ENCODE assay signal across 8 mouse cellular contexts in the genomic region with DNA sequence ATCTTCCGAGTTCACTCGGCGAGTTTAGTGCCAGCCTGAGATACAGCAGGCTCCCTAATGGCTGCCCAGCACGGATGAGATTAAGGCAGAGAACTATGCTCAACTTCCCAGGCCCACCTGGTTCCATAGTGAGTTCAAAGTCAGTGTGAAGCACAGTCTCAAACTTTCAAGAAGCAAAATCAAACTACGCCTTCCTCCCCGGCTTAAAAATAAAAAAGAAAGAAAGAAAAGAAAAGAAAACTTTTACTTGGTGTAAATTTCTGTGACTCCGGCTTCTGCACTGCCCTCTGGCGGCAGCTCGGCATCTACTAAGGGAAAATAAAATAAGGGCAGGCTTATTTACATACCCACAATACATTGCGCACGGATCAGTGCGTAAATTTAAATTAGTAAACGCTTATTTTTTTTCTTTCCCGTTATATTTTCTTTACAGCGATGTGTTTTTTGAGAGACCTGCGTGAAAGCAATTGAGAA. TPM values are rescaled to one million over a fixed set of nuclear protein-coding genes. Genes with fewer than 3 reads are reported as not detected.
DNase-seq lines count a peak whose midpoint lies in the region; ATAC-seq and TF ChIP-seq lines count a peak whose summit lies in the region.

No protein-coding gene starts in this region.

- 0 out of 2 replicates have a peak, but pooled peaks cover 2% of the 10 kb centered on the region for H3K9me3 ChIP-seq in intestine, embryonic 14.5 days (ENCODE audit: control insufficient read depth, low read length)

- no peaks in the 10 kb centered on the region for H3K36me3 ChIP-seq in intestine, embryonic 14.5 days (ENCODE audit: control insufficient read depth, insufficient read depth, low read length)

- no peak overlapping the region for H3K27ac ChIP-seq in cortical plate, adult 2 months (ENCODE audit: insufficient read depth, low read length)
- peak overlapping the region; percentile 76 for H3K27ac ChIP-seq in intestine, embryonic 14.5 days (ENCODE audit: low read depth)

- peak; percentile 78 for ATAC-seq in intestine, embryonic 14.5 days (replicated peaks; ENCODE audit: low FRiP score, low TSS enrichment, low read depth)
- peak; percentile 46; the same call in 1 of the 2 replicates for ATAC-seq in megakaryocyte-erythroid progenitor cell, adult 5-6 weeks (replicated peaks; ENCODE audit: low FRiP score, low TSS enrichment, poor library complexity, severe bottlenecking)

- peak; percentile 80 to 96 for DNase-seq in adrenal gland, adult (ENCODE audit: inconsistent age in 2 of 2, low spot score in 1 of 2)
- DNase-seq in gastrocnemius, postnatal 14 days = peak; percentile 84
- peak; percentile 89 for DNase-seq in intestine, embryonic 14.5 days (ENCODE audit: low spot score)
- peak; percentile 88 to 93 for DNase-seq in left cerebral cortex, postnatal 14 days (ENCODE audit: low spot score in 2 of 2)
- DNase-seq in right cerebral cortex, postnatal 14 days = peak; percentile 91
- peak; percentile 83 for DNase-seq in urinary bladder, postnatal 25 days (ENCODE audit: low spot score)

- intact Hi-C loops in gastrocnemius, postnatal 14 days (cut with DNase I; ENCODE audit: low total_unique reads) = no loop called here
- intact Hi-C loops in left cerebral cortex, postnatal 14 days (cut with DNase I) = no loop called here

- under 1% methylated on average over 16 of the region's 16 CpGs for WGBS in intestine, embryonic 14.5 days

- H3K4me3 ChIP-seq in cortical plate, adult 2 months (ENCODE audit: insufficient read depth, low read length) = peak overlapping the region; percentile 12; the same call in 1 of the 2 replicates
- H3K4me3 ChIP-seq in intestine, embryonic 14.5 days (ENCODE audit: low read depth, low read length) = peak overlapping the region; percentile 40

- peak overlapping the region; percentile 65 for H3K9ac ChIP-seq in intestine, embryonic 14.5 days (ENCODE audit: low read length)

- H3K4me2 ChIP-seq in intestine, embryonic 14.5 days (ENCODE audit: low read length) = peak overlapping the region; percentile 44

- 0 out of 2 replicates have a peak, but pooled peaks cover 1% of the 10 kb centered on the region for H3K4me1 ChIP-seq in cortical plate, adult 2 months (ENCODE audit: control insufficient read depth, insufficient read depth, low read length)
- H3K4me1 ChIP-seq in intestine, embryonic 14.5 days (replicated peaks; ENCODE audit: control insufficient read depth, insufficient read depth, low read length) = 0 out of 2 replicates have a peak, but pooled peaks cover 2% of the 10 kb centered on the region

- TF ChIP-seq POLR2A in cortical plate, adult 2 months (IDR thresholded peaks at IDR 0.05; ENCODE audit: extremely low read depth, insufficient read depth, low read length) = no peak

- TF ChIP-seq CTCF in cortical plate, adult 2 months (IDR thresholded peaks at IDR 0.05; ENCODE audit: extremely low read depth, insufficient read depth, low read length) = peak; percentile 73

- no peaks in the 10 kb centered on the region for H3K27me3 ChIP-seq in intestine, embryonic 14.5 days (replicated peaks; ENCODE audit: control insufficient read depth, insufficient read depth, low read length)

RNA-seq across cellular contexts. Expression of gene Kif2c, which starts 7.0 kb away (rescaled TPM):
- polyA plus RNA-seq in cortical plate, adult 2 months (2012; rRNA removed) = 0.40 and 0.54 TPM in 2 replicates
- 1 to 10 TPM; 1.6 to 1.8 TPM for total RNA-seq in gastrocnemius, postnatal 14 days (2021)
- polyA plus RNA-seq in intestine, embryonic 14.5 days (2014; fragmentation: Nextera tagmentation; extraction: Ambion mirVana) = 53.4 and 59.0 TPM in 2 replicates
- under 1 TPM; 0.46 to 0.61 TPM for total RNA-seq in left cerebral cortex, postnatal 14 days (2021)
- total RNA-seq in megakaryocyte-erythroid progenitor cell, adult 5-6 weeks (2014; fragmentation: Nextera tagmentation) = 28.1 and 34.2 TPM in 2 replicates
- 28.9 and 29.6 TPM in 2 replicates for total RNA-seq in megakaryocyte-erythroid progenitor cell, adult 5-6 weeks (2017)

RNA-seq across cellular contexts. Expression of gene Rps8, which starts 33.4 kb away (rescaled TPM):
- polyA plus RNA-seq in cortical plate, adult 2 months (2012; rRNA removed) = 499 and 554 TPM in 2 replicates
- 100 to 1,000 TPM; 786 to 929 TPM for total RNA-seq in gastrocnemius, postnatal 14 days (2021)
- 1,373 and 1,522 TPM in 2 replicates for polyA plus RNA-seq in intestine, embryonic 14.5 days (2014; fragmentation: Nextera tagmentation; extraction: Ambion mirVana)
- total RNA-seq in left cerebral cortex, postnatal 14 days (2021) = 100 to 1,000 TPM; 448 to 449 TPM
- 5,319 and 5,634 TPM in 2 replicates for total RNA-seq in megakaryocyte-erythroid progenitor cell, adult 5-6 weeks (2014; fragmentation: Nextera tagmentation)
- total RNA-seq in megakaryocyte-erythroid progenitor cell, adult 5-6 weeks (2017) = 1,767 and 2,088 TPM in 2 replicates

RNA-seq across cellular contexts. Expression of gene Plk3, which starts 55.7 kb away (rescaled TPM):
- 16.0 and 19.5 TPM in 2 replicates for polyA plus RNA-seq in cortical plate, adult 2 months (2012; rRNA removed)
- total RNA-seq in gastrocnemius, postnatal 14 days (2021) = under 1 TPM; 0.91 to 0.96 TPM
- polyA plus RNA-seq in intestine, embryonic 14.5 days (2014; fragmentation: Nextera tagmentation; extraction: Ambion mirVana) = 3.1 and 3.7 TPM in 2 replicates
- 10 to 100 TPM; 15.6 to 16.2 TPM for total RNA-seq in left cerebral cortex, postnatal 14 days (2021)
- total RNA-seq in megakaryocyte-erythroid progenitor cell, adult 5-6 weeks (2014; fragmentation: Nextera tagmentation) = 0.66 and 1.8 TPM in 2 replicates
- 0.94 and 2.8 TPM in 2 replicates for total RNA-seq in megakaryocyte-erythroid progenitor cell, adult 5-6 weeks (2017)

Comparison
In these comparisons a context has a peak if more than half of its experiments do, and no peak if none do; other contexts are left out.
1. RNA of gene Kif2c, which starts 7.0 kb away (total RNA-seq): 28.1 to 34.2 TPM in megakaryocyte-erythroid progenitor cell, adult 5-6 weeks; 1.6 to 1.8 TPM in gastrocnemius, postnatal 14 days and 0.46 to 0.61 TPM in left cerebral cortex, postnatal 14 days; every median in the first group is over 10 times any median in the second.
2. RNA of gene Plk3, which starts 55.7 kb away (total RNA-seq): 15.6 to 16.2 TPM in left cerebral cortex, postnatal 14 days; 0.91 to 0.96 TPM in gastrocnemius, postnatal 14 days and 0.66 to 2.8 TPM in megakaryocyte-erythroid progenitor cell, adult 5-6 weeks; every median in the first group is over 4 times any median in the second.
3. Peak in every context shown above with its lines, with median percentiles within 50 percentile points of each other: DNase-seq.